Mouse (Mus musculus) lung, postnatal 14 days (tissue): ENCODE results near the gene 1500009L16Rik.

Experiments used
- DNase-seq: peaks from one replicate; pipeline ENCODE4 v3.0.0; 2021

1500009L16Rik gene

GRCm38 (mm10) chr10:83763891-83764290 is 41.2 kb downstream of the 1500009L16Rik start:
- no peak for DNase-seq

- no peak for DNase-seq
Observed at GRCm38 (mm10) chr10:83766882-83767281, 44.2 kb downstream of the 1500009L16Rik start.

GRCm38 (mm10) chr10:83776272-83776878 is 53.7 kb downstream of the 1500009L16Rik start:
- DNase-seq = peak; percentile 75

GRCm38 (mm10) chr10:83777253-83777652 is 54.6 kb downstream of the 1500009L16Rik start:
- DNase-seq = no peak

- no peak for DNase-seq
Observed at GRCm38 (mm10) chr10:83781854-83782253, 59.2 kb downstream of the 1500009L16Rik start.

GRCm38 (mm10) chr10:83782371-83783120 is 59.9 kb downstream of the 1500009L16Rik start:
- DNase-seq = no peak

GRCm38 (mm10) chr10:83785003-83785402 is 62.3 kb downstream of the 1500009L16Rik start:
- peak; percentile 36 for DNase-seq

GRCm38 (mm10) chr10:83785627-83786392 is 63.1 kb downstream of the 1500009L16Rik start:
- DNase-seq = no peak

GRCm38 (mm10) chr10:83795088-83795487 is 72.4 kb downstream of the 1500009L16Rik start:
- peak; percentile 35 for DNase-seq

GRCm38 (mm10) chr10:83795500-83795899 is 72.8 kb downstream of the 1500009L16Rik start:
- DNase-seq = no peak

- DNase-seq = peak; percentile 48
Observed at GRCm38 (mm10) chr10:83804021-83804420, 81.4 kb downstream of the 1500009L16Rik start.

GRCm38 (mm10) chr10:83805201-83805718 is 82.6 kb downstream of the 1500009L16Rik start:
- DNase-seq = peak; percentile 70

GRCm38 (mm10) chr10:83807251-83807650 is 84.6 kb downstream of the 1500009L16Rik start:
- no peak for DNase-seq
